In genomic region chr1:180550770-180551169, GRCm38 (mm10) we compare ENCODE assay signal across 10 mouse cellular contexts. TPM values are rescaled to one million over a fixed set of nuclear protein-coding genes. Genes with fewer than 3 reads are reported as not detected.
DNase-seq lines count a peak whose midpoint lies in the region; ATAC-seq and TF ChIP-seq lines count a peak whose summit lies in the region.
"Had no signal": no experiment of that assay in that cellular context is flagged by ENCODE, and none has a peak within 500 bp of the region (broad histone marks: within the 10 kb centered on the region; RNA-seq: fewer than 3 reads in every experiment).

No protein-coding gene starts in this region.

- H3K36me3 ChIP-seq in spleen, adult 2 months (ENCODE audit: control insufficient read depth, insufficient read depth, low read length) = no peaks in the 10 kb centered on the region
- H3K36me3 ChIP-seq in liver, postnatal 0 days (replicated peaks; ENCODE audit: insufficient read depth, low read length) = no peaks in the 10 kb centered on the region
- H3K36me3 ChIP-seq: embryonic facial prominence, embryonic 15.5 days had no signal

- peak; percentile 40; the same call in 1 of the 2 replicates for TF ChIP-seq CTCF in spleen, adult 2 months (IDR thresholded peaks at IDR 0.05; ENCODE audit: extremely low read depth, insufficient read depth, insufficient read length, insufficient replicate concordance)
- peak; percentile 75 for TF ChIP-seq CTCF in liver, postnatal 0 days (IDR thresholded peaks at IDR 0.05; ENCODE audit: low read depth)

- H3K27ac ChIP-seq in spleen, adult 2 months (ENCODE audit: insufficient read depth, low read length) = no peak overlapping the region
- no peak overlapping the region for H3K27ac ChIP-seq in liver, postnatal 0 days (ENCODE audit: low read depth)
- H3K27ac ChIP-seq: embryonic facial prominence, embryonic 15.5 days; macrophage had no signal

- H3K4me2 ChIP-seq in liver, postnatal 0 days (ENCODE audit: low read depth, low read length) = no peak overlapping the region
- H3K4me2 ChIP-seq: embryonic facial prominence, embryonic 15.5 days had no signal

- no peak overlapping the region for H3K4me3 ChIP-seq in spleen, adult 2 months (ENCODE audit: extremely low read depth, insufficient read depth, insufficient read length)
- H3K4me3 ChIP-seq in liver, postnatal 0 days (ENCODE audit: low read depth, low read length) = no peak overlapping the region
- H3K4me3 ChIP-seq: embryonic facial prominence, embryonic 15.5 days had no signal

- intact Hi-C loops in heart, postnatal 10 days (cut with DNase I) = loop anchor here (1.0 to 2.0 kb wide), 3 partner anchors 66 to 286 kb away; no protein-coding TSS in a partner anchor

- ATAC-seq in liver, postnatal 0 days = no peak

- no peaks in the 10 kb centered on the region for H3K9me3 ChIP-seq in liver, postnatal 0 days (ENCODE audit: low read length)
- H3K9me3 ChIP-seq: embryonic facial prominence, embryonic 15.5 days had no signal

- no peak for TF ChIP-seq EP300 in liver, postnatal 0 days (IDR thresholded peaks at IDR 0.05; ENCODE audit: low read depth)

- no peak overlapping the region for H3K9ac ChIP-seq in liver, postnatal 0 days (replicated peaks)
- H3K9ac ChIP-seq: embryonic facial prominence, embryonic 15.5 days had no signal

- 65% methylated on average over 5 of the region's 5 CpGs for WGBS in spleen, adult 2 months
- 29% methylated on average over 5 of the region's 5 CpGs for WGBS in liver, postnatal 0 days (ENCODE audit: insufficient replicate concordance)

- DNase-seq in spleen, adult 2 months (ENCODE audit: low read depth in 1 of 2, low spot score in 2 of 2) = no peak
- no peak for DNase-seq in spleen, postnatal 36 days (ENCODE audit: low spot score in 2 of 2)
- peak; percentile 87 for DNase-seq in cerebellum, adult 9-10 months
- peak; percentile 50 to 62 for DNase-seq in heart, postnatal 10 days
- DNase-seq in liver, postnatal 0 days = no peak
- no peak for DNase-seq in ovary, adult 18-20 months (ENCODE audit: low spot score)
- no peak for DNase-seq in layer of hippocampus, adult 9-11 months
- no peak for DNase-seq in thymus, postnatal 14 days

- no peaks in the 10 kb centered on the region for H3K27me3 ChIP-seq in spleen, adult 2 months (ENCODE audit: control insufficient read depth, insufficient read depth, low read length)
- peaks cover 6% of the 10 kb centered on the region for H3K27me3 ChIP-seq in liver, postnatal 0 days (ENCODE audit: insufficient read depth, low read length)

- peaks cover 22% of the 10 kb centered on the region; the same call in 1 of the 2 replicates for H3K4me1 ChIP-seq in spleen, adult 2 months (ENCODE audit: control insufficient read depth, insufficient read depth, insufficient read length)
- H3K4me1 ChIP-seq in liver, postnatal 0 days (ENCODE audit: insufficient read depth) = peaks cover 12% of the 10 kb centered on the region

- no peak for TF ChIP-seq POLR2A in spleen, adult 2 months (IDR thresholded peaks at IDR 0.05; ENCODE audit: low read depth, low read length)

RNA-seq across cellular contexts. Expression of gene Parp1, which starts 18.0 kb away (rescaled TPM):
- polyA plus RNA-seq in spleen, adult 2 months (2012; rRNA removed) = 42.7 and 44.5 TPM in 2 replicates
- 10 to 100 TPM; 68.4 to 80.8 TPM for total RNA-seq in heart, postnatal 10 days (2021)
- polyA plus RNA-seq in liver, postnatal 0 days (2015; fragmentation: Nextera tagmentation; extraction: Ambion mirVana) = 18.9 and 23.3 TPM in 2 replicates

Comparison
In these comparisons a context has a peak if more than half of its experiments do, and no peak if none do; other contexts are left out.
1. DNase-seq: peak in cerebellum, adult 9-10 months (single experiment) and heart, postnatal 10 days (2 of 2); none in spleen, adult 2 months (0 of 2), spleen, postnatal 36 days (0 of 2), liver, postnatal 0 days (single experiment), ovary, adult 18-20 months (single experiment), layer of hippocampus, adult 9-11 months (single experiment) and thymus, postnatal 14 days (single experiment).